Mouse (Mus musculus) brain, adult 2 months (tissue): ENCODE data around the gene Atxn1.
A peak's percentile ranks its signal among the peaks of the same experiment; 100 is the strongest.

ENCODE experiments used
- DNase-seq: peaks from one replicate; pipeline ENCODE4 v3.0.0; 2011; ENCODE audit warnings: low read depth, low spot score

The Atxn1 gene

DNA sequence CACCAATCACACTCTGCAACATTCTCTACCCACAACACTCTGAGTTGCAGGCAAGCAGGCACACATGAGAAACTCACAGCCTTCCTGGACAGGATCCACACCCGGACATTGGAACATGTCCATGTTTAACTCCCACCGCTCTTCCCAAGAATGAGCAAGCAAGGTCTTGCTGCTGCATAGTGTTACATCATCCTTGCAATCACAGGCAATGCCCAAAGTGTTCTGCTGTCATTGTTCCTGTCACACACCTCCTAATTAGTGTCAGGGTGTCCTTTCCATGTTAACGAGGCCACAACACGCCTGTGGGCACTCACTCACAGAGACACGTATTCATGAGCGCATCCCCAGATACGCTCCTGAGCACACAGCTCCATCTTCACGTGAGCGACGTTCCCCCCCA is 181.1 kb downstream of the Atxn1 start:
- peak; percentile 73 for DNase-seq

DNA sequence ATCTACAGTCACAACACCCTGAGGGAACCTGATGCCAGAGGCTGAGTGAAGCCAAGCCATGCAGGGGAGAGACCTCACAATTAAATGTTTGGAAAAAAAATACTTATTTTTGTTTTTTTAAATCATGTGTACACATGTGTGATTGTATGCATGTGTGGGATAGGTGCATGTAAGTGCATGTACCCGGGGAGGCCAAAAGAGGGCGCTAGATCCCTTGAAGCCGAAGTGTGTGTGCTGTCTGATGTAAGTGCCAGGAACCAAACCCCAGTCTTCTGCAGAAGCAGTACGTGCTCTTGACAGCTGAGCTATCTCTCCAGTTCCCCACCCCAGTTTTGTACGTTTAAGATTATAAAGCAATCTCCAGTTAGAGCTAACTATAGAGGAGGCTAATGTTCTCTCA is 186.1 kb downstream of the Atxn1 start:
- peak; percentile 14 for DNase-seq

DNA sequence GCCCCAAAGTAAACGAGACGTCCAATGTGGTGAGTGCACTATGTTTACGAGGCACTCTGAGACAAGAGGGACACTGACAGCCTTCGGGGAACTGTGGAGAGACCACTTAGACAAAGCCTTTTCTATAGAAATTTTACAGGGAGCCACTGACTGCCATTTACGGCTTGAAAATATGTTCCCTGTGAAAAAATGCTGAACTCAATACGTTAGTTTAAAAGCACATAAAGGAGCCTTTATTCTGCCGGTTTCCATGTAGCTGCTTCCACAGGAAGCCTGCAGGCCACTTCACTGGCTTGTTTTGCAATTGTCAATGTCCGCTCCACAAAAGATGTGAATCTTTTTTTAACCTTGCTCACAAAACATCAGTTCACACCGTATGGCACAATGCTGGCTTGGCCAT is 186.6 kb downstream of the Atxn1 start:
- peak; percentile 14 for DNase-seq

DNA sequence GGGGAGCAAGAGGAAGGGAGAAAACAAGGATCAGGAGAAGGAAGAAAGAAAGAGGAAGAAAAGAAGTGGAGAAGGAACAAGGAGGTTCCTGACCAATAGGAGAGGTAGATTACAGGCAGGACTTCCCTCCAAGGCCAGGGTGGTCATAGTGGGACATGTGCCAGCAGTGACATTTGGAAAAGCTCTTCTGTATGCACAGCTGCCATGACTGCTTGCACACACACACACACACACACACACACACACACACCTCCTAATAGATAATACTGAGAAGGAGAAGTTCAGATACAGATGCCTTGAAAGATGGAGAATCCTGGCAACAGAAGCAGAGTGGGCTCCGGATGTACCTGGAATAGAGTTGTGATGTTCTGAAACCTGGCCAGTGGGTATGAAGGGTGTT is 189.3 kb downstream of the Atxn1 start:
- DNase-seq: no peak

DNA sequence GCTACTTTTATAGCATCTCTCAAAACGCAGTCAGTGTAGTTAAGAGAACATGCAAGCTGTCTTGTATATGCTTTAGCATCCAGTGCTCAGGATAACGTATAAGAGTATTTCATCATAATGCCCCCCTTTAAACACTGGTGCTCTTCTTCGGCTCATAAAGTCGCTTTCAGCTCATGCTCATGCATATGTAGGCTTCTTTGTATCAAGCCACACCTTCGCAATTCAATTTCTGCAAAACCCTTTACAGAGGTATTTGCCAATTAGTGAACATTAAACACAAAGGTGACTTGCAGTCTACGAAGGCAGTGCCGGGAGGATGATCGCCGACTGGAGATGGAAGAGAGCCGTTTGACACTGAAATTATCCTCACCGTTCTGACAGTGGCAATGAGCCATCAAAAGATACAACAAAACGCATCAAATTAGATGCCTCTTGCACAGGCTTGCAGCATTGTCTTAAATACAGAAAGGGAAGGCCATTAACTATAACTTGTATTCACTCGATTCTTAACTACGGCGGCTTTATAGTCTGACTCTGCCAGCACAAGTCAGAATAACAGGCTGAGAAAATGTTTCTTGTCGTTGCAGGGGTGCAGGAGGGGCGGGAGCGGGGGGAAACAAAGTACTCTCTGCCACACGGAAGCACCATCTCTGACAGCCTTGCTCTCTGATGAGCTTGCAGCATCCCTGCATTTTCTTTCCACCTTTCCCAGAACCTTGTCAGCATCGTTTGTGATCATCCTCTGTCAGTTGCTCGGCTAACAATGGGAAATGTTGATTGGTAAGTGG is 191.2 kb downstream of the Atxn1 start:
- peak; percentile 20 for DNase-seq

DNA sequence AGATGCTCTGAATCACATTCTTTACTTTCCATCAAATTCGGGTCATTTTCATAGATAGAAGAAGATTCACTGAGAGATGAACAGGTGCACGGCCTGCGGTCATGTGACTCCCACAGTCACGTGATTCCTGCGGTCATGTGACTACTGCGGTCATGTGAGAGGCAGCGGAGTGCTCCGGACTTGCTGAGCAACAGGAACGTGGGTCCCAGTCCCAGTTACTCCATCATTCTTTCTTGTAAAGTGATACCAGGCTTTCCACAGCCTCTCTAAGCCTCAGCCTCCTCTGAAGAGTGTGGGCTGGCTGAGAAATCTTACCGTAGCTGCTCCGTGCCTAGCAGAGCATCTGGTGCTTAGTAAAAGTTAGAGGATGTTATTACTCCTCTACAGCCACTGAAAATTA is 195.1 kb downstream of the Atxn1 start:
- peak; percentile 75 for DNase-seq

DNA sequence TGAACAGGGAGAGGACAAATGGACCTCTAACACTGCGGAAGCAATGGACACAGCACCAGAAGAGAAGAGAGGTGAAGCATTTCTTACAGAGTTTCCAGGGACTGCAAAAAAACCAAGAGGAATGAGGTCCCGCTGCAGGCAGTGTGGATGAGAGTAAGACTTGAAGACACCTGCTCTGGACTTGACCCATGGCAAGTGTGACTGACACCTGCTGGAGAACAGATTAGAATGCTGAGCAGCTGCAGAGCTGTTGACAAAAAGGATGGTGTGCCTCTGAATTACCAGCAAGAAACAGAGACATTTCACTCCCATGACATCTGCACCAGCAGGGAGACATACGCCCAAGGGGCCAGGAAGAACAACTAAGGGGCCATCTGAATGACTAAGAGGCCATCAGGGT is 196.6 kb downstream of the Atxn1 start:
- no peak for DNase-seq

DNA sequence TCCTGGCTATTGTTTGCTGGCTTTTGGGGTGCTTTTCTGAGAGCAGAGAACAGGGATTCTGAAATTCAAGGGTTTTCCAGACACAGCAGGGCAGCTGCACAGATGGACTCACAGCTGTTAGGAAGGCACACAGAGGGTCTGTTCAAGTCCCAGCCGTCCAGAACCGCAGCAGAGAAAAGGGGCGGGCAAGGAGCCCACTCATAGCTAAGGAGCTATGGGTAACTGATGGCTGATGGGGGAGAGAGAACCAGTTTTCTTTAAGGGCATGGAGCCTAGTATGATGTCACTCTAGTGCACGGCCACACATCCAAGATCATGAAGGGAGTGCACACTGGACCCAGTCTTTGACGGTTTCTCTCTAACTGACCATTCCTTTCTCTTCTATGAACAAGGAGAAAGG is 200.5 kb downstream of the Atxn1 start:
- DNase-seq: peak; percentile 44

DNA sequence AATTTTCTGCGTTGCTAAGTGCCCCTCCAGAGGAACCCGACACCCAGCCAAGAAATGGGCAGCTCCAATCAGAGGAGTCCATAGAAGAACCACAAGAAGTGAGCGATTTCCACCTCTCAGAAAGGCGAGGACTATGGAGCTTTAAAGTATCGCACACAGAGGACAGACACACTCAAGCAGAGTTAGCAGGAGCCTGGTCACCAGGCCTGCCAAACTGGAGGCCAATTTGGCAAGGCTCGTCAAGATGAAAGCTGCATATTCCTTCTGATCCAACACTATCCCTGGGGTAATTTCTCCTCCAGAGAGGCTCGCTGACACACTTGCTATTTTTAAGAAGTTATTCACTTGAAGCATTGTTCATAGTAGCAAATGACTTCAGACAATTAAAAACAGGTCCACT is 202.5 kb downstream of the Atxn1 start:
- peak; percentile 87 for DNase-seq

DNA sequence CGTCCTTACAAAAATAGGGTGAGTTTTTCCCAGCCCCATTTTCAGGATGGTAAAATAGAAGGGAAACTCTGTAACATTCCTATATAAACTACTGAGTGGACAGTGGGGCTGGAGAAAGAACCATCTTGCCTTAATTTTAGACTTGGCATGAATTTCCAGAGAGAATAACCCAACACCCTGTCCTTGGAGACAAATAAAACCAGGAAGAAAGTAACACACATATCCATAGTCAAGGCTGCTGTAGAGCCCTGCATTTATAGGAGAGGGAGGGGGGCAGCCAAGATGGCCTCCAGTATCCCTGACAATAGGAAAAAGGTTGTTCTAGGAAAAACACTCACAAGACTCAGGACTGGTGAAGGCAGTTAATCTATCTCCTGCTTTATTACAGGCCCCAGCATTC is 210.3 kb downstream of the Atxn1 start:
- no peak for DNase-seq

DNA sequence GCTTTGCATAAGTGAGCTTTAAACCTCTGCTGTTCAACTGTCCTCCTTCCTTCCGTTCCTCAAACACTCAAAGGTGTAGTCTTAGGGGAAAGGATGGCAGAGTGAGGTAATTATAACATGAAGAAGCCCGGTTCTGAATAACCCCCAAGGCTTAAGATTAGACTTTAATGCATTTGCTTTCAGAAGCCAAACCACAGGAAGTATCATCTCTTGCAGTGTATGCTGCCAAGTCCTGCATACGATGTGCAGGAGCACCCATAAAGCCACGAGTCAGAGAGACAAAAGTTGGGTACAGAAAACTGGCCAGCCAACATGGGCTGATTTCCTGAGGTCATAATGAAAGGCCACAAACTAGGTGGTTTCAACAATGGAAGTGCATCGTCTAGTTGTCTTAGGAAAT is 212.3 kb downstream of the Atxn1 start:
- DNase-seq: no peak

DNA sequence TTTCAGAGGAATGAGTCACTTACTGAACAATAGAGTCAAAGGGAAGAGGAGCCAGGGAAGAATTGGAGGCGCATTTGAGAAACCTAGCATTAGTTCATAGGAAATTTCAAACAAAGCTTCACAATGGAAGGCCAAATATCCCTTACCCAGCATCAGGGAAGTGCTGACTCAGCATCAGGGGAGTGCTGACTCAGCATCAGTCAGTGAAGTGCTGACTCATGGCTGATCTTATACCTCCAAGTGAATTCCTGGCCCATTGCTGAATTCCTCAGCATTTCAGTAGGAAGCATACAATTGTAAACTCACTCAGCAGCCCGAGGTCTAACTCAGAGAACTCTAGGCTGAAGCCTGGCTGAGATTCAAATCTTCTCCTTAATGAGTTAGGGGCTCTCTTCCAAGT is 213.6 kb downstream of the Atxn1 start:
- peak; percentile 71 for DNase-seq

DNA sequence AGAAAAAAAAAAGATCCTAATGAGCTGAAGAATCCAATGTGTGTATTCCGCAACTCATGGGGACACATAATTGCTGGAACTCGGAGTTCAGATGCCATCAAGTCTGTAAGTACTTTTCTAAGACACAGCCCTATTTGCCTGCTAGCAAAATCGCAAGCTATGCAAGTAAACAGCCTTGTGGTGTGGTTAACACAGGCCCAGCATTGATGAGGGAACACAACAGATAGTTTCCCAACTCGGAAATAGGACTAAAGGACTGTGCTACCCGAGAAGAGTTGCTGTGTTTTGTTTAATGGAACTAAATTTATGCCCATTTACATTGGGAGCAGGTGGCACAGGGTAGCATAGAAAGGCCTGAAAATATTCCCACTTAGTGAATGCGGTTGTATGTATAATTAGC is 214.2 kb downstream of the Atxn1 start:
- no peak for DNase-seq

DNA sequence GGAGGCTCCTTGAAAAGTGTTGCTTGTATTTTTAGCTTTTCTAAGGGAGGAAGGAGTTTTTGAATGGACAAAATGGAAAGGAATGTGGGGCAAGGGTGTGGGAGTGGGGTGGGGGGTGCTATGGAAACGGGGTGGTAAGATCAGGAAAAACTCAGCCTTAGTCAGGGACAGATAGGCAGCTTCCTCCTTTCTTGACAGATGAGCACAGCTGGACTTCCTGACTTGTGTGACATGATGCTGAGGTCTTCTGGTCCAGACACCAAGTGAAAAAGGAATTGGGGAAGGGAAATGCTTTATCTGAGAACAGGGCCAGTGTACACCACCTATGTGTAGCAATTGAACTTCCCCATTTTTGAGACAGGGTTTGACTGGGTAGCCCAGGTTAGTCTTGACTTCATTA is 214.9 kb downstream of the Atxn1 start:
- DNase-seq: no peak

DNA sequence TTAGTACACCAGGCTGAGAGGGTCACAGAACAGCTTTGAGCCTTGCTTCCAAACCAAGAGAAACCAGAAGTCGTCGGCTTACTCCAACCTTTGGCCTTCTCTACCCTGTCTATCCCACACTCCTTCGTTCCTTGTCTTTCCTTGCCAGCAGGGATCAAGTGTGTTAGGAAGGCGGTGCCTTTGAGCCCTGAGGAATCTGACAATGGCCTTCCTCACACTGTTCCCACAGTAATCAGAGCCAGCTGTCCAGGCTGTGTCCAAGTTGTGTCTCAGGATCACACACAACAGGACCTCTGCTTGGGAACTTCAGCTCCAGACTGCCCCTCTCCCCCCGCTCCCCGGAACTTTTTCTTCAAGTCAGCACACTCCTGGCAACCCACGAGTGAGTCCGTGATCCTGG is 215.6 kb downstream of the Atxn1 start:
- DNase-seq: no peak

DNA sequence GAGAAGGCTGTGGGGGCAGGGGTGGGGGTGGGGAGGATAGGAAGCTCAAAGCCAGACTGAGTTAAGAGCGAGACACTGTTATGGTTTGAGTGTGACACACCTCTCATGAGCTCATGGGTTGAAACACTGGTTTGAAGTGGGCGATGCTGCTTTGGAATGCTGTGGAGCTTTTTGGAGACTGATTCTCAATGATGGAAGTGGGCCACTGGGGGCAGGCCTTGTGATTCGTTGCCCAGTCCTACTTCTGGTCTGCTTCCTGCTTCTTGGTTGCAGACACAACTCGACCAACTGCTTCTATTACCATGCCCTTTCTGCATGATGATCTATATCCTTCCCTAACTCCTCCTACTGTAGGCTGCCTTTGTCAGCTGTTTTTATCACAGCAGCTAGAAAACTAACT is 216.1 kb downstream of the Atxn1 start:
- DNase-seq: no peak

DNA sequence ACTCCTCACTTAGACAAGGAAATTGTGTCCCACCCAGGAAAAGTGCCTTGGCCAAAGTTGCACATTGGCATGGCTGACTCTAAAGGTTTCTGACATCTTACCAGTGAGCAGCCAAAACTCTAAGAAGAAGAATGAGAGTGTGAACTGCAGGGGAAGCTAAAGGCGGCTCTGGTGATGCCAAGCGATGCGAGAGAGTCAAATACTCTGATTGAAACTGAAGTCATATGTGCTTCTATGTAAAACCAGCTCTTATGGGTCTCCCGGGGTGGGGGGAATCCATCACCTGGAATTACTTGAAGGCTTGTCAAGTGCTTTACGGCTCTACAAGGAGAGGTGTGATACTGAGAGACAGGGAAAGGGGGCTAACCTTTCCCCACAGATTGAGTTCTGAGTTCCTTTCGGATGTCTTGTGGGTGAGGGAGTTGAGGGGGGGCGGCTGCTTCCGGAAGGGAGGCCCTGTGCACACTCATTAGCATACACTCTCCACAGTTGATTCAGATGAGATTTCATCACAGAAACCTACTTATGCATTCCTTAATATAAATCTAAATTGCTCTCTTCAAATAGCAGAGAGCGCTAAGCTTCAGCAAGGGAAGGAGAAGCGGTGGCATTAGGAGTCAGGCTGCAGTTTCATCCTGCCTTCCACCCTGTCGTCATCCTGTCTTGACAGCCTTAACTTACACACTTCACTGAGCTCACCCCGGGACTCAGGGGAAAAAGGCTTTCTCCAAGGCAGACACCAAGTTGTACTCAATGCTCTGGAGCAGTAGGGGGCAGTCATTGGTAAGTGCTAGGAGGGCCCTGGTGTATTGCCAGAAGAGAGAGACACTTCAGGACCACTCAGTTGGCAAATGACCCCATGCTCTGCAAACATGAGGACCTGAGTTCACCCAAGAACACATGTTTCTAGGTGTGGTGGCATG is 218.7 kb downstream of the Atxn1 start:
- DNase-seq: peak; percentile 66

DNA sequence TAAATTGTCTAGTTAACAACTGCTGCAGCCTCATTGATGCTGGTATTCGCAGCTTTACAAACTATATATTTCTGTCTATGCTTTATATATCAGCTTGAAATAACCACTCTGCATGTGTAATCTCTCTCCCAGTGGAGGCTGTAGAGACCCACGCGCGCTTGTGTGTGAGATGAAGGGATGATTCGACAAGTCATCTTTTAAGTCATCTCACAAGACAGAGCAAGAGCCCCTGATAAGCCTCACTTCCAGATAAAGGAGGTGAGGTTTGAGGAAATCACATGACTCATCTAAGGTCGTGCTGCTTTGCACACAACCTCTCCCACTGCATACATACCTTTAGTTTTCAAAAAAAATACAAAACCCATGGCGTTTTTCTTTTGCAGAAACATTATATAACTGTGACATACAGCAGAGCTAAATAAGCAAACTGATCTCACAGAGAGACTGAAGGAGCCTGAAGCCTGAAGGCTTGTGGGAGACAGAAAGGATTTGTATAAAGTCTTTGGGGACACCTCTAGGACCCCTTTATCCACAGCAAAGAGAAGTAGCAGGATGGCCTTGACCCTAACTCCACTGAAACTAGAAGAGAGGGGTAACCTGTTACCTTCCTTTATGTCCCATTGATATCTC is 219.9 kb downstream of the Atxn1 start:
- peak; percentile 75 for DNase-seq

DNA sequence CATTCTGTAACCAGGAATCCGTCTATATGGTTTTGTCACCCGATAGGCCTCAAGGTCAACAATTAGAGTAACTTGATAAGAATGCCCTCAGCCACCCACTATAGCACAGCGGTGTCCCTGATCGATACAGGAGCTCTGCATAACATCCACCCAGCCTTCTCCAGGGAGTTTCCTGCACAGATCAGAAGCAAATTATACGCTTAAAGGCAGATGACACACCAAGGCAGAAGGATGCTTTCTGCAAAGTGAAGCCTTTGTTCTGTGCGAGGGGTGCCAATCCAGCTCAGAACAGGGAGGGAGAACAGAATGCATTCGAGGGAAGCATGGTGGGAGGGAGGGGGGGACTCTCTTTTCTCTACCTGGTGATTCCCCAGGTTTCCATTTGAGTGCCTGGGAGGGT is 221.0 kb downstream of the Atxn1 start:
- DNase-seq: peak; percentile 60

DNA sequence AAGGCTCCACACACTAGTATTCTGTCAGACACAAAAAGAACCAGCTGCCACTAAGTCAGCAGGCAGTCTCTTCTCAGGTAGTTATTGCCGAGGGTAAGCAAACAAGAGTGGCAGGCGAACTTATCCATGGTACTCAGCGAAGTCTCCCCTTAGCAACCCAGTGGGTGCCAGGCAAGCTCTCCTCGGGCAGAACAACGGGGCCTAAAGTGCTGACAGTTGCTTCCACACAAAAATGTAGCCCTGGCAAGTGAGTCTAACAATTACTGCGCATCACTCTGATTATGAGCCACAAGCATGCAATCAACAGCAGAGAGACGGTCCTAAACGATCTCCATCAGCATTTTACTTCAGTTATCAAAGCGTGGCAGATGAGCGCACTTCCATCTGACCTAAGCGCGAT is 224.4 kb downstream of the Atxn1 start:
- no peak for DNase-seq

DNA sequence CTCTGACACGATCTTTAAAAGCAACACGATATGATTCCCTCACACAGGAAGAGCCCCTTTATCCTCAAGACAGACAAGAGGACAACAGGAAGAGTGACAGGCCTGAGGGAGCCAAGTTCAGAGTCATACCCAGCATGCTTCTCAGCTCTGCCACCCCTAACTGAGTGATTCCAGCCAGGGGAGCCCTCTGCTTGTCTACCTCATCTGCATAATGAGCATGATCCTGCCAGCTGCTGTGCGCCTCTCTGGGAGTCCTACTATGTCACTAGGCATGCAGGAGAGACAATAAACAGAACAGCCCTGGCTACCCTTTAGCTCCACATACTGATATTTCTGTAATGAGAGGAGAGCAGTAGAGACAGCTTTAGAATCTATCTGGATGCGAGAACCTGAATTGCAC is 228.6 kb downstream of the Atxn1 start:
- no peak for DNase-seq

DNA sequence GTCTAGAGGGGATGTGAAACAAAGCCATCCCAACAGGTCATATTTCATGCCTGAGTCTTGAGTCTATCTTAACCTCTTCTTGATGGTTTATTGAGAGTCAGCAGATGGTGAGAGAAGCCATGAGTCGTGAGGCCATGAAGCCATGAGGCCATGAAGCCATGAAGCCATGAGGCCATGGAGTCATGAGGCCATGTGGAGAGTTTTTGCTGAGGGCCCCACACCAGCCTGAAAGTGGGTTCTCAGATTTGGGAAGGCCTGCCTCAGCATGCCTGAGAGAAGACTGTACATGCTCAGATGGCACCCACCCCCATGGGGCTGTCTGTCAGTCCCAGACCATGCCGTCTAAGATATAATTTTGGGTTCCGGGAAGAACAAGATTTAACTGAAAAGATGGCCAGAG is 229.0 kb downstream of the Atxn1 start:
- DNase-seq: no peak
